Mouse (Mus musculus) forebrain, postnatal 0 days (tissue): ENCODE data around the gene Prss29. TPM values are rescaled to one million over a fixed set of nuclear protein-coding genes. Genes with fewer than 3 reads are reported as not detected.

Experiments
- ATAC-seq: fragments of 200-750 bp; cut with Nextera tagmentation; 2 replicates; pipeline ENCODE4 v1.8.0; 2017; ENCODE audit warnings: mild to moderate bottlenecking, moderate library complexity
- DNase-seq: peaks from one replicate; pipeline ENCODE4 v3.0.0-alpha.2; 2015
- H3K27ac ChIP-seq: fragments of 300-500 bp; sonication (generic); 2 replicates; pipeline ENCODE4 v1.5.1; 2014; ENCODE audit warnings: low read depth, mild to moderate bottlenecking, antibody characterized with exemption, low read length, moderate library complexity, mixed read lengths
- H3K27me3 ChIP-seq: fragments of 300-500 bp; sonication (generic); 2 replicates; pipeline ENCODE4 v1.6.1; 2014; ENCODE audit warnings: mild to moderate bottlenecking, low read length, mixed read lengths; ENCODE audit not compliant: insufficient read depth
- H3K36me3 ChIP-seq: fragments of 300-500 bp; sonication (generic); 2 replicates; pipeline ENCODE4 v1.6.1; 2014; ENCODE audit warnings: mild to moderate bottlenecking, moderate library complexity; ENCODE audit not compliant: insufficient read depth
- H3K4me1 ChIP-seq: fragments of 300-500 bp; sonication (generic); 2 replicates; pipeline ENCODE4 v1.6.1; 2014; ENCODE audit warnings: antibody characterized with exemption; ENCODE audit not compliant: insufficient read depth
- H3K4me2 ChIP-seq: fragments of 300-500 bp; sonication (generic); 2 replicates; pipeline ENCODE4 v1.6.1; 2014; ENCODE audit warnings: low read depth, mild to moderate bottlenecking, moderate library complexity
- H3K4me3 ChIP-seq: fragments of 300-500 bp; sonication (generic); 2 replicates; pipeline ENCODE4 v1.5.1; 2014; ENCODE audit warnings: low read depth, low read length, mixed read lengths
- H3K9ac ChIP-seq: fragments of 300-500 bp; sonication (generic); 2 replicates; pipeline ENCODE4 v1.6.1; 2014; ENCODE audit warnings: mild to moderate bottlenecking
- H3K9me3 ChIP-seq: fragments of 300-500 bp; sonication (generic); 2 replicates; pipeline ENCODE4 v1.6.1; 2016; ENCODE audit warnings: low read length
- CTCF ChIP-seq: sonication (generic); IDR thresholded peaks from 2 replicates; pipeline ENCODE4 v1.5.1; 2016; ENCODE audit warnings: antibody characterized with exemption, control low read depth, low read depth
- WGBS: fragments of 180-500 bp; shearing (Covaris S2); extraction: QIAGEN DNeasy Blood & Tissue Kit; methylation state at CpG from one replicate; pipeline ENCODE4 v1.1.7; 2014; 5-methylcytosine and 5-hydroxymethylcytosine counted together
- polyA plus RNA-seq: library from polyadenylated mRNA; unstranded; fragments of >200 nt; fragmentation: Nextera tagmentation; extraction: Ambion mirVana; gene quantifications from 2 replicates; pipeline ENCODE4 v1.2.1, GENCODE M21; 2015
- total RNA-seq: library from RNA; depleted of rRNA; stranded (reverse); fragments of >200 nt; gene quantifications from 2 replicates; pipeline ENCODE4 v1.2.3, GENCODE M21; 2014; rRNA removed

The Prss29 gene
- not detected in 2 replicates for total RNA-seq
- not detected in 2 replicates for polyA plus RNA-seq

DNA sequence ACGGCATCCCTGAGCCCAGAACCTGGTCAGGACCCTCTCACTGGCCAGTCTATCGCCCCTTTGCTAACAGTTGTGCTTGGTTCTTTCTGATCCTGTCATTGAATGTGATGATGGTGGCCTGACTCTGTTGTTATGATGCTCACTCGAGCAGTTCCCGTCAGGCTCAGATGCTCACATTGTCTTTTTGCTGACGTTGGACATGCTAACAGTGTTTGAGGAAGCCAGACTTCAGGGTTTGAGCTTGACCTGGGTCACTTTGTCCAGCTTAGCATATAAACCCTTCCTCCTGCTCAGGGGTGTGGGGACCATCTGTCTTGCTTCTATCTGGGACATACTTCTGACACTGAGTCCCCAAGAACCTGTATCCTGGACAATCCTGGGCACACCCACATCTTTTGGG lies at the start of gene Prss29:
Prss29 (plus strand) TSS at position 301 of the 400 bp plus-strand sequence.
- Histone ChIP-seq H3K9ac (no peak within 1 kb of the TSS), H3K4me1 (no peaks in the 10 kb centered on the region), H3K4me3 (no peak within 1 kb of the TSS), H3K4me2 (no peak within 1 kb of the TSS), H3K9me3 (no peaks in the 10 kb centered on the region), H3K36me3 (no peaks in the 10 kb centered on the region), H3K27me3 (no peaks in the 10 kb centered on the region), H3K27ac (no peak within 1 kb of the TSS)
- WGBS, result 79% methylated on average over 5 of the region's 5 CpGs
- TF ChIP-seq CTCF, result no peak
- DNase-seq (no peak), ATAC-seq (no peak)

DNA sequence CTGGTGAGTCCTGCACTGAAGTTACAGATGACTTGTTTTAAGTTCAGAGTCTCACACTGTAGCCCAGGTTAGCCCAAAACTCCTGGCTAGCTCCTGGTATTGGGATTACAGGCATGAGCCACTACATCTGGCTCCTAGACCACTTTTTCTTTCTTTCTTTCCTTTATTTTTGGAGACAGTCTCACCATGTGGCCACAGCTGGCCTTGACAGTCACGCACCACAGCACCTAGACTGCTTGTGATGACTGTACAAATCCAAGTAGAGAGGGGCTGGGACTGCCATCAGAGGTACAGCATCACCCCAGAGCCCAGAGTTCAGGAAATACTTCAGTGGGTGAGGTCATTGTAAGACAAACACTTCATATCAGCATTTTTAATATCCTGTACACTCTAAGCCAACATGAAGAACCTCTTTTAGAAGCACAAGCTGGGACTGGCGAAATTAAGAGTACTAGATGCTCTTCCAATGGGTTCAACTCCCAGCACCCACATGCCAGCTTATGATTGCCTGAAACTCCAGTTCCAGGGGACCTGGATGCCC lies 47.6 kb upstream of the Prss29 start:
- Histone ChIP-seq H3K27ac (no peak overlapping the region), H3K9ac (no peak overlapping the region; the same call in 1 of the 2 replicates), H3K4me1 (peaks cover 21% of the 10 kb centered on the region), H3K9me3 (no peaks in the 10 kb centered on the region), H3K27me3 (no peaks in the 10 kb centered on the region), H3K4me3 (no peak overlapping the region), H3K4me2 (peak overlapping the region; percentile 89), H3K36me3 (peaks cover 40% of the 10 kb centered on the region)
- no peak for DNase-seq
- 84% methylated on average over 2 of the region's 2 CpGs for WGBS
- TF ChIP-seq CTCF, result no peak
- no peak for ATAC-seq

DNA sequence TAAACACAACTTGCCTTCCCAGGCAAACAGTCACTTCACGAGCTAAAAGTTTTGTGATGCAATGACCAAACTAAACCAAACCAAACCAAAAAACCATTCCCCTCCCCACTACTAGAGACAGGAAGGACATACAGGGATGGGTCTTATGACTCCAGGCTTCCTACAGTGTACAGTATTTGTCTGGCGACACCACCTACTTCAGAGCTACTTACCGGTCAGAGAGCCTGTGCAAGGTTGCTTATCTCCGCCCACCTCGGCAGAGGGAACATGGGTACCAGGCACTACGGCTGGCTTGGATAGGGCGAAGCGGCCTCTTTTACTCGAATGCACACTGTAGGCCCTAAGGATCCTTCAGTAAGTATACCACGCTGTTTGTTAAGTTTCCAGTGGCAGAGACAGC lies 46.1 kb upstream of the Prss29 start:
- Histone ChIP-seq H3K27ac (peak overlapping the region; percentile 98; the same call in 1 of the 2 replicates), H3K9me3 (no peaks in the 10 kb centered on the region), H3K4me2 (peak overlapping the region; percentile 89), H3K27me3 (no peaks in the 10 kb centered on the region), H3K9ac (peak overlapping the region; percentile 99), H3K4me1 (peaks cover 21% of the 10 kb centered on the region), H3K36me3 (peaks cover 25% of the 10 kb centered on the region), H3K4me3 (peak overlapping the region; percentile 94)
- ATAC-seq (no peak), DNase-seq (no peak)
- 1% methylated on average over 10 of the region's 10 CpGs for WGBS
- TF ChIP-seq CTCF, result peak; percentile 24; the same call in 1 of the 2 replicates

DNA sequence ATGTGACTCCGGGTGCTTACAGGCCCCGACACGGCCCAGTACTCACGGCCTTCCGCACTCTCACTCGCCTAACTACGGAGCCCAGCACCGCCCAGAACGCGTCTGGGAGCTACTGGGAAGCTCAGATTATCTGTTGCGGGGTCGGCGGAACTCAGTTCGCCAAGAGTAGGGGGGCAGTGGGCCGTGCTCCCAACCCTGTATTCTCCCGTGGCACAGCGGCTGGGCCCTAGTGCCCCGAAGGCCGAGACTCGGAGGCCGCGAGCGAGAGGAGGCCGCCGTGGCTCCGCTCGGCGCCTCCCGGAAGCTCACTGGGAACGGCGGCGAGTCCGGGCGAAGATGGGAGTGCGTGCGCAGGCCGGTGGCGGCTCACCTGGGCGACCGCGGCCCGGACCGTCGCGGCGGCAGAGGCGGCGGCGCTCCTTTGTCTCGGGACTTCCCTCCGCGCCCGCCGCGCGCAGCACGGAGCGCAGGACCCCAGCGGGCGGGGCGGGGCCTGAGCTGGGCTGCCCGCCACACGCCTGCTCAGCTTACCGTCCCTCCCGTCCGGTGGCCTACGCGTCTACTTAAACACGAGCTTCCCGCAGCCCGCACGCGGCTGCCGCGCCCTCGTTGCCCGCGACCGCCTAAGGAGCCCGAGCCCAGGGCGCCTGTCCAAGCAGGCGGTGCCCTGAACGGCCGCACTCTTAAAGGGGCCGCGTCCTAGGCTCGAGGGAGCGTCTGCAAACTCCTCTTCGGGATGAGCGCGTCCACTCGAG lies 45.3 kb upstream of the Prss29 start:
- H3K27ac ChIP-seq, result peak overlapping the region; percentile 98
- ATAC-seq (peak; percentile 90), DNase-seq (no peak)
- H3K36me3 ChIP-seq, result peaks cover 17% of the 10 kb centered on the region
- peaks cover 21% of the 10 kb centered on the region for H3K4me1 ChIP-seq
- TF ChIP-seq CTCF, result no peak
- H3K9ac ChIP-seq, result peak overlapping the region; percentile 99
- no peaks in the 10 kb centered on the region for H3K27me3 ChIP-seq
- H3K4me3 ChIP-seq, result peak overlapping the region; percentile 94
- 2% methylated on average over 92 of the region's 92 CpGs for WGBS
- peak overlapping the region; percentile 89 for H3K4me2 ChIP-seq
- no peaks in the 10 kb centered on the region for H3K9me3 ChIP-seq

DNA sequence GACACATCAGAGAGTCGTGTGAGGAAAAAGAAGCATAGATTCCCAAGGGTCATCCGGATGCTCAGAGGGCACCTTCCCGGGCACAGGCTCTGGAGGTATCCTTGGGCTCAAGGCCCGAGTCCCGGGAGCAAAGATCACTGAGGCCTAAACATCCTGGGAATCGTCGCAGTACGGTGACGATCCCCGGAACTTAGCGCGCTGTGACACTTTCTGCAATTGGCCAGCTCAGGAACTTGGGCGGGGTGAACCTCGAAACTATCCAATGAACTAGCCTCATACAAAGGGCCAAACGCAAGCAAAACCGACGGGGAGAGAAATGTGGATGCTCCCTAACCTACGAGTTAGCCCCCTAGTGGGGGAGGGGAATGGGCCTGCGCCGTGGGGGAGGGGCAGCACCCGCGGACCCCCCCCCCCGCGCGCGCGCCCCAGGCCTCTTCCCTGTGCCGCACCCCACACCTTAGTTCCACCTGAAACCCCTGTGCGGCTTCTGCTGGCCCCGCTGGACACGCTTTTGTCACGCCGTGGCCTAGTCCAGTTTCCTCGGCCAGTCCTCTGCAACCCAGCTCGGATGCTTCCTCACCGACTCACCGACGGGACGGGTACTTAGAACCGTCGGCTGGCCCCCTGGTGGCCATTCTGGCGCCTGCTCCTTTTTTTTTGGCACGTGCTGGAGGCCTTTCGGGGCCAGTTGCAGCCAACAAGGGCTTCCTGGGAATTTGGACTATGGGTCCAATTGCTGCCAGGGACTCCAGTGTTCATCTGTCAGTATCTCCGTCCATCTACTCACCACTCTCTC lies 44.5 kb upstream of the Prss29 start:
- Histone ChIP-seq H3K4me2 (peak overlapping the region; percentile 89), H3K27ac (peak overlapping the region; percentile 98), H3K4me3 (peak overlapping the region; percentile 94), H3K27me3 (no peaks in the 10 kb centered on the region), H3K36me3 (peaks cover 9% of the 10 kb centered on the region), H3K9me3 (no peaks in the 10 kb centered on the region), H3K4me1 (peaks cover 21% of the 10 kb centered on the region), H3K9ac (peak overlapping the region; percentile 99)
- ATAC-seq (peak; percentile 84), DNase-seq (peak; percentile 100)
- 2% methylated on average over 41 of the region's 45 CpGs for whole genome bisulfite sequencing
- TF ChIP-seq CTCF, result peak; percentile 84

DNA sequence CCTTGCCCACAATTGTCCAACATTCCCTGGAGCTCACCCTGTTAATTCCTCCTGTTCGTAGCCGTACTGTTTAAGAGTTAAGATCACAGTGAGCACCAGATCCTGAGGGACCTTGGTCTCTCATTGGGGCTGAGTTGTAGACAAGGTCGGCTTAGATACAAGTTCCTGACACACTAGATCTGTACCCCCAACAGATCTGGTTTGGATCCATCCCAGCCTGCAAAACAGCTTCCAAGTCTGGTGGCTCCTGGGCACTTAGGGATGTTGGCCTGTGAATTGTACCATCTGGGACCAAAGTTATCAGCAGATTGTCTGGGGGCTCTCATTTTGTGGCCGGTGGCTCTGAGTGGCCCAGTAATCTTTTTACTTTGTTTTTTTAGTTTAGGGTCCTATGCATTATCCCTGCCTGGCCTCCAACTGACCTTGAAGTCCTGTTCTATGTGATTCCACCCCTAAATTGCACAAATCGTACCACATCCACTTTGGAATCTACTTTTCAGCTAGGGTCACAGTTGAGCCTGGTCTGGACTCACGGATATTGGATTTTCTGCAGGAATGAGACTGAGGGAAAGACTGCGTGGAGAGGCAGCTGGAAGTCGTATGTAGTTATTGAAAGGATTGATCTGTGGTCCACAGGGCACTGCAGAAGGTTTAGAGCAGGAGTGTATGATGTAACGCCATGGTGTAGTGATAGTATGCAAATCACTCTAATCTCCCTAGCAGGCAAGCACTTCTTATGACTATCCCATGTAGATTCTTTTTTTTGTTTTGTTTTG lies 43.7 kb upstream of the Prss29 start, which contains the start of gene Ube2i:
Ube2i (minus strand) TSS at position 52 of the 776 bp plus-strand sequence.
- Histone ChIP-seq H3K4me2 (peak within 1 kb of the TSS; percentile 89), H3K36me3 (peaks cover under 1% of the 10 kb centered on the region; the same call in 1 of the 2 replicates), H3K4me3 (peak within 1 kb of the TSS; percentile 94), H3K4me1 (peaks cover 21% of the 10 kb centered on the region), H3K27me3 (no peaks in the 10 kb centered on the region), H3K9me3 (no peaks in the 10 kb centered on the region), H3K9ac (peak within 1 kb of the TSS; percentile 99), H3K27ac (peak within 1 kb of the TSS; percentile 98)
- ATAC-seq, result no peak
- no peak for DNase-seq
- 78% methylated on average over 9 of the region's 9 CpGs for WGBS
- TF ChIP-seq CTCF, result no peak
